Mouse (Mus musculus) liver, adult 2 months (tissue): ENCODE measurements around the gene Nova1. TPM values are rescaled to one million over a fixed set of nuclear protein-coding genes. Genes with fewer than 3 reads are reported as not detected.

Source experiments
- DNase-seq: peaks from one replicate; pipeline ENCODE4 v3.0.0-alpha.2; 2011; ENCODE audit warnings: low read depth, low spot score; ENCODE audit errors: extremely low read depth
- H3K27ac ChIP-seq: fragments of 200-500 bp; replicated peaks from 2 replicates; pipeline ENCODE4 v1.5.1; 2012; ENCODE audit warnings: low read depth, mild to moderate bottlenecking, control low read depth, inconsistent platforms, low read length; ENCODE audit not compliant: insufficient read depth
- H3K27me3 ChIP-seq: fragments of 200-500 bp; 2 replicates; pipeline ENCODE4 v1.6.1; 2012; ENCODE audit warnings: mild to moderate bottlenecking, moderate library complexity, low read length, inconsistent platforms; ENCODE audit not compliant: control insufficient read depth, insufficient read depth
- H3K36me3 ChIP-seq: fragments of 200-500 bp; 2 replicates; pipeline ENCODE4 v1.6.1; 2012; ENCODE audit warnings: low read length, inconsistent platforms; ENCODE audit not compliant: control insufficient read depth, insufficient read depth
- H3K4me1 ChIP-seq: fragments of 200-500 bp; 2 replicates; pipeline ENCODE4 v1.6.1; 2011; ENCODE audit warnings: low read length; ENCODE audit not compliant: control insufficient read depth, insufficient read depth
- H3K4me3 ChIP-seq: fragments of 200-500 bp; 2 replicates; pipeline ENCODE4 v1.5.1; 2011; ENCODE audit warnings: low read depth, mild to moderate bottlenecking, control low read depth, low read length, moderate library complexity; ENCODE audit not compliant: insufficient read depth
- H3K79me2 ChIP-seq: fragments of 200-500 bp; 2 replicates; pipeline ENCODE4 v1.6.1; 2012; ENCODE audit warnings: inconsistent platforms, mild to moderate bottlenecking, low read length, moderate library complexity; ENCODE audit not compliant: control insufficient read depth, insufficient read depth
- H3K9ac ChIP-seq: fragments of 200-500 bp; 2 replicates; pipeline ENCODE4 v1.6.1; 2012; ENCODE audit warnings: low read depth, mild to moderate bottlenecking, control low read depth, inconsistent platforms, low read length
- CTCF ChIP-seq: fragments of 200-500 bp; IDR thresholded peaks from 2 replicates; pipeline ENCODE4 v1.5.1; 2011; ENCODE audit warnings: low read depth, low read length, control low read depth
- POLR2A ChIP-seq: fragments of 200-500 bp; IDR thresholded peaks from 2 replicates; pipeline ENCODE4 v1.6.1; 2011; ENCODE audit warnings: low read length, control low read depth; ENCODE audit not compliant: insufficient read depth; ENCODE audit errors: extremely low read depth
- WGBS: fragments of 180-500 bp; shearing (Covaris S2); methylation state at CpG from one replicate; pipeline ENCODE4 v1.1.7; 2018; 5-methylcytosine and 5-hydroxymethylcytosine counted together
- polyA plus RNA-seq: library from polyadenylated mRNA; depleted of rRNA; stranded (reverse); fragments of >200 nt; gene quantifications from 2 replicates; pipeline ENCODE4 v1.2.3, GENCODE M21; 2012; rRNA removed
- total RNA-seq: library from RNA; depleted of rRNA; stranded (reverse); fragments of >200 nt; gene quantifications from 2 replicates; pipeline ENCODE4 v1.2.3, GENCODE M21; 2014; rRNA removed

The Nova1 gene
- not detected in 2 replicates for total RNA-seq
- polyA plus RNA-seq = not detected in 2 replicates

DNA sequence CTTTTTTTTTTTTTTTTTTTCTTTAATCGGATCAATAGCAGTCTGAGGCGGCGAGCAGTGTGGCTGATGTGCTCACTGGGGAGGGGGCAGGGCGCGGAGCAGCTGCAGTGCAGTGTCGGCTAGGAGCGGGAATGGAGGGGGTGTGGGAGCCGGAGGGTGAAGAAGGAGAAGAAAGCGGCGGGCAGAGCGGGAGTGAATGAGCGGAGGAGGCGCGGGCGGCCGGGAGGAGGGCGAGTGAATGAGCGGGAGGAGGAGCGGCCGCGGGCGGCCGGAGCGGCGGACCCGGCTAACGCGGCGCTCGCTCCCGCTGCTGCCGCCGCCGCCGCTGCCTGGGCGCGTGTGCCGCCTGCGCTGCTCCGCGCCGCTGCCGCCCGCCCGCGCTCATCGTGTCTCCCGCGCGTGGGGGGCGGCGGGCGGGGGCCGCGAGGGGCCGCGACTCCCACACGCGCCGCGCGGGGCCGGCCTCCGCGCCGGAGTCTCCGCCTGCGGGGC, at the start of gene Nova1:
Gene Nova1 (minus strand): TSS at position 74 of the 492 bp plus-strand sequence.
- Histone ChIP-seq H3K9ac (peak within 1 kb of the TSS; percentile 71), H3K36me3 (no peaks in the 10 kb centered on the region), H3K4me3 (peak within 1 kb of the TSS; percentile 99), H3K79me2 (no peaks in the 10 kb centered on the region), H3K27me3 (peaks cover 8% of the 10 kb centered on the region; the same call in 1 of the 2 replicates), H3K4me1 (peaks cover 2% of the 10 kb centered on the region; the same call in 1 of the 2 replicates), H3K27ac (no peak within 1 kb of the TSS)
- TF ChIP-seq POLR2A (no peak), CTCF (no peak)
- 16% methylated on average over 46 of the region's 68 CpGs for WGBS
- DNase-seq = no peak

DNA sequence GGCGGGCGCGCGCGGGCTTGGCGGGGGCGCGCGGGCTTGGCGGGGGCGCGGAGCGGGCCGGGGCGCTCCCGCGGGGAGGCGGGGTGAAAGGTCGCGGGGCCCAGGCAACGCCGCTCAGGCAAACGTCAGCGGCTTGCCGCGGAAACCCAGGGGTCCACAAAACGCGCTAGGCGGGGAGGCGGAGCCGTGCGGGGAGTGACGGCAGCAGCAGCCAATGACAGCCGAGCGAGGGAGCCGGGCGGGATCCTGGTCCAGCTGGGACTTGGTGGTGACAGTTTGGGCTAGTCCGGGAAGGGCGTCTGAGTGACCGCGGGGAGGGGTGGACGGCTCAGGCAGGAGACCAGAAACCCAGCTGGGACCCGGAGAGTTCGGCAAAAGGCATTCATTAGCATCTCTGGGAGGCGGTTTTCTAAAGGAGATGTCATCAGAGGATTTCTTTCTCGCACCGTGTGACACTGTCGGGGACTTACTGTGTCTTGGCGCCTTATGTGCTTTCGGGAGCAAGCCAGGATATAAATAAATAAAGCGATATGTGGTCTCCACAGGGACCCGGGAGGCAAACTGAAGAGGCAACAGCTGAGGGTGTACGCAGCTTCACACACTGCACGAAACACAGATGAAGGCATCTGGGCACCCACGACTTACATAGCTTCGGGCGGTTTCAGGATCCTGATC, 756 bp upstream of the Nova1 start:
- Histone ChIP-seq H3K27me3 (peaks cover 8% of the 10 kb centered on the region; the same call in 1 of the 2 replicates), H3K9ac (no peak overlapping the region; the same call in 1 of the 2 replicates), H3K36me3 (no peaks in the 10 kb centered on the region), H3K4me1 (peaks cover 2% of the 10 kb centered on the region; the same call in 1 of the 2 replicates), H3K27ac (no peak overlapping the region), H3K79me2 (no peaks in the 10 kb centered on the region), H3K4me3 (peak overlapping the region; percentile 51)
- DNase-seq = peak; percentile 50
- TF ChIP-seq CTCF = no peak
- 1% methylated on average over 50 of the region's 57 CpGs for WGBS

DNA sequence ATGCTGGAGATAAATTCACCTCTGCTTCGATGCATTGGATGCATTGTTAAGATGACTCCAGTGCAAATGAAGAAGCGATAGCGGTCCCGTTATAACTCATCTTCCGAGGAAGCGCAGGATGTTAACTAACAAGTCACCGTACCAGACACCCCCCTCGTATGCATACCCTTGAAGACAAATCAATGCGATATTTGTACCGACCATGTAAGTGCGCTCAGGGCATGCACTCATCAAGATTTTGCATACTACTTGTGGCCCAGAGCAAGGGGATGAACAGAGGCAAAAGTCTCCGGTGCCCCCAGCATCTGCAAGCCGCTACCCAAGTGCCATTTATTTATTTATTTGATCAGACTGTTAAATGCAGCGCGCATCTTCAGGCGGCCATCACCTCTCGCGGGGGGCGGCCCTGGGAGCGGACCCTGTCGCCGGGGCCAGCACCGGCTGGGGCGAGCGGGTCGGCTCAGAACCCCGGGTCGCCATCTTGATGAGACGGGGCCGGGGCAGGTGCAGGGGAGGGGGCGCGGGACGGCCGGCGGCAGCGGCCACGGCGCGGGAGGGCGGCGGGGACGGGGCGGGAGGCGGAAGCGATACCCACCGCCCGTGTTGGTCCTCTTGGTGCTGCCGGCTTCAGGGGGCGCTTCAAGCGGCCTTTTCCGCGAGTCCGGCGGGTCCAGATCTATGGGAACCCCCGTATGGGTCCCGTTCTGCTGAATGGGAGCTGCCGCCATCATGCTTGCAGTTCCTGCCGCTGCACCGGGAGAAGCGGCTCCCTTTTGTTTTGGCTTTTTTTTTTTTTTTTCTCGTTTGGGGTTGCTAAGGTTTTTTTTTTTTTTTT, 491 bp downstream of the Nova1 start:
- Histone ChIP-seq H3K9ac (no peak overlapping the region), H3K36me3 (no peaks in the 10 kb centered on the region), H3K27me3 (peaks cover 8% of the 10 kb centered on the region; the same call in 1 of the 2 replicates), H3K79me2 (no peaks in the 10 kb centered on the region), H3K4me1 (peaks cover 2% of the 10 kb centered on the region; the same call in 1 of the 2 replicates), H3K4me3 (peak overlapping the region; percentile 99), H3K27ac (no peak overlapping the region)
- no peak for DNase-seq
- no peak for TF ChIP-seq CTCF
- no peak for TF ChIP-seq POLR2A
- 2% methylated on average over 61 of the region's 61 CpGs for WGBS

DNA sequence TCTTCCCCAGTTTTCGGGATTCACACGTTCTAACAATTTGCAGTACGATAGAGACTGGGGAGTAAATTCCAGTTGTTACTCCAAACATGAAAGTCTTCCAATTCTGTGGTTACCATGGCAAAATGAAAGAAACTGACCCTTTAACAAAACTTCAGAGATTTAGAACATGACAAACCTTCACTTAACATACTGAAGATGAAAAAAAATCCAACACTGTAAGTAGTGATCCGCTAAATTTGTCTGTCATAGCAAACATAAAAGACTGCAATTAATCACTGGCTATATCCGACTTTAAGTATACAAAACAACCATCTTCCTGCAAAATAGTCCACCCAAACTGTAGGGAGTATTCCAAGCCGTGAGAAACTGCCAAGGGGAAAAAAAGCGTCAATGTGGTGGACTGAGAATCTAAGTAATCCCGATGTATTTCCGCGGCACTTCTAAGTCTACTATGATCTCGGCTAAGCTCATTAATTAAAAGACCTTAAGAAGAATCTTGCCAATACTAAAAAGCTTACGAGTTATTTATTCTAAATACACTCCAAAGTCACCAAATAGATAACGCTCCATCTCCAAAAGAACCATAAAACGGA, 1.4 kb downstream of the Nova1 start:
- no peaks in the 10 kb centered on the region for H3K79me2 ChIP-seq
- no peak for TF ChIP-seq CTCF
- no peak for TF ChIP-seq POLR2A
- peaks cover 2% of the 10 kb centered on the region; the same call in 1 of the 2 replicates for H3K4me1 ChIP-seq
- 30% methylated on average over 14 of the region's 14 CpGs for WGBS
- H3K9ac ChIP-seq = no peak overlapping the region
- no peak for DNase-seq
- peaks cover 8% of the 10 kb centered on the region; the same call in 1 of the 2 replicates for H3K27me3 ChIP-seq
- H3K4me3 ChIP-seq = no peak overlapping the region
- H3K27ac ChIP-seq = no peak overlapping the region
- no peaks in the 10 kb centered on the region for H3K36me3 ChIP-seq

DNA sequence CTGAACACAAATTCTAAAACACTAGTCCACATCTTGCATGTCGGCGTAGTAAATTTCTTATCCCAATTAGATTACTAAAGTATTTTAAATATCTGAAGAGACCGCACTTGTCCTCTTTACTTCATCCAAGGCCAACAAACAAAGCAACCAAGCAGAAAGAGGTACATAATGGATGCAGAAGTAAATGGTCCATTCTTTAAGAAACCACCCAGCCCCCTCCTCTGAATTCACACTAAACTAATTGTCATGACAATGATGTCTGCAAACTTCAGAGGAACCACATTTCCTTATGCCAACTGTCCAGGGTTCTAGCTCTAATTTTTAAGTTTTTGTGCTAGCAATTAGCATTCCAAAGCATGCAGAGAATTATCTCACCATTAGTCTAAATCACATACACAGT, 2.4 kb downstream of the Nova1 start:
- Histone ChIP-seq H3K4me3 (no peak overlapping the region), H3K36me3 (no peaks in the 10 kb centered on the region), H3K27me3 (peaks cover 8% of the 10 kb centered on the region; the same call in 1 of the 2 replicates), H3K79me2 (no peaks in the 10 kb centered on the region), H3K27ac (no peak overlapping the region), H3K4me1 (peaks cover 2% of the 10 kb centered on the region; the same call in 1 of the 2 replicates), H3K9ac (no peak overlapping the region)
- 93% methylated on average over 3 of the region's 3 CpGs for WGBS
- no peak for DNase-seq
- TF ChIP-seq CTCF (no peak), POLR2A (no peak)
